Mouse (Mus musculus) left cerebral cortex, adult 6 months (tissue): Measurements from ENCODE around the gene Art4. TPM values are rescaled to one million over a fixed set of nuclear protein-coding genes. Genes with fewer than 3 reads are reported as not detected.

ENCODE experiments used
- long read RNA-seq, 2 experiments: library from polyadenylated mRNA; unstranded; transcript quantifications; one replicate each; pipeline ENCODE4 v2.0.0; 2019 to 2020
- polyA plus RNA-seq: library from polyadenylated mRNA; unstranded; fragments of <200 nt; fragmentation: Nextera tagmentation; gene quantifications from 2 replicates; pipeline ENCODE4 v1.2.3, GENCODE M21; 2021

Gene Art4
- polyA plus RNA-seq: not detected in 2 replicates
- long read RNA-seq, experiment 1: 0 reads
- long read RNA-seq, experiment 2: 0 reads

DNA sequence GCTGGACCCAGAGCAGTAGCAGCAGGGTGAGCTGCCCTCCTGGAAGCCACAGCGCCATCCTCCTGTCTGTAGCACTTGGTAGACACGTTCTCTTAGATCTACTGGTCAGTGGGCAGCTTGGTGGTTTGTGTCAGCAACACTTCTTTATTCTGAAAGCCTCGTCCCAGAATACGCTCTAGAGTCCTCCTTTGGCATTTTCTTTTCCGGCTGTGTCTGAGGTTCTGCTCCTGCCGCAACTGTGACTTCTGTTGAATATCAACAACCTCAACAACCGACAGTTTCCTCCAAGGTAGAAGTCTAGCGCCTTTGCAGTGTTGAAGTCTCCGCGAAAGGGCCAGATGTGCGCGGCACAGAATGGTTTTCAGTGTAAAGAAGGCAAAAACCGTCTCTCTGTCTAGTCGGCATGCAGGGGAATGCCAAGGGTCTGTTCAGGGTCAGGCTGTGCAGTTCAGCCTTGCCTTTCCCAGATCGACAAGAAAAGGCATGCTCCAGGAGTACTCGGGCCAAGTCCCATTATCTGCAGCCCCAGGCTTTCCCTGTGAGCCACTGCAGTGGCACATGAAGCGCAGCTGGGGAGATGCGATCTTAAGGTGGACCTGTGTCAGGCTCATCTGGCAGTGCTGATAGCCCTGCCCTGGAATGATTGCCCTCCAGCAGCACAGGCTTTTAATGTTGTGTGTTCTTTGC lies at the start of gene Art4:
Gene Art4 (minus strand): TSS at position 548 of the 687 bp plus-strand sequence.

DNA sequence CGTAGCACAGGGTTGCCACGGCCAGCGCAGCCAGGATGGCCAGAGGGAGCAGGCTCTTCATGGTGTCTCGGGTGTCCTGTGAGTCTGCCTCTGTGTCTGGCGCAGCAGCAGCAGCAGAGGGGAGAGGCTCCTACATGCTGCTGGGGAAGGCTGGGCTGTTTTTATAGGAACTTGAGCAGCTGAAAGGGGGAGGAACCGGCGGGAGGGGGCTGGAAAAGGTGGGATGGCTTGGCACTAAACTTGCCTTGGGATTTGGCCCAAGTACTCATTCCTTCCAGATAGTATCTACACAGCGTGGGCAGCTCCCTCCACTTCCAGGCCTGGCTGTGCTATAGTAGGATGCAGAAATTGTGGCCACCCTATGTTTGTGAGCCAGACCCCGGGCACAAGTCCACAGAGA lies 18.1 kb upstream of the Art4 start, which contains the start of gene Mgp:
Gene Mgp (minus strand): TSS at position 154 of the 400 bp plus-strand sequence.

DNA sequence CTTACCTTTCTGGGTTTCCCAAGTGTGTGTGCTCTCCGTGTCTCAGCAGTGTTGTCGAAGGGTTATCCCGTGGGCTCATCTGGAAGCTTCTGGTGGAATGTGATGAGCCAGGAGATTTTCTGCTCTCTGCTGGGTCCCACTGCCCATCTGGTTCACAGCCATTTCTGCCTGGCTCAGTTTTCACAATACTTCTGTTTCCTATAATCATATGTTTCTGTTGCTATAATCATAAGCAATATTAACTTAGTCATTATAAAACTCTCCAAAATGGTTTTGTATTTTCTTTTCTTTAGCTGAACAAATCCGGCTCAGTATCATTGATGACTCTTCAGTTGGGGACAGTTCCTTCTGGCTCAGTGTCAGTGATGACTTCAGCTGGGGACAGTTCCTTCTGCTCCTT lies 22.2 kb downstream of the Art4 start, which contains the start of gene Smco3:
Gene Smco3 (minus strand): TSS at position 101 of the 400 bp plus-strand sequence.

DNA sequence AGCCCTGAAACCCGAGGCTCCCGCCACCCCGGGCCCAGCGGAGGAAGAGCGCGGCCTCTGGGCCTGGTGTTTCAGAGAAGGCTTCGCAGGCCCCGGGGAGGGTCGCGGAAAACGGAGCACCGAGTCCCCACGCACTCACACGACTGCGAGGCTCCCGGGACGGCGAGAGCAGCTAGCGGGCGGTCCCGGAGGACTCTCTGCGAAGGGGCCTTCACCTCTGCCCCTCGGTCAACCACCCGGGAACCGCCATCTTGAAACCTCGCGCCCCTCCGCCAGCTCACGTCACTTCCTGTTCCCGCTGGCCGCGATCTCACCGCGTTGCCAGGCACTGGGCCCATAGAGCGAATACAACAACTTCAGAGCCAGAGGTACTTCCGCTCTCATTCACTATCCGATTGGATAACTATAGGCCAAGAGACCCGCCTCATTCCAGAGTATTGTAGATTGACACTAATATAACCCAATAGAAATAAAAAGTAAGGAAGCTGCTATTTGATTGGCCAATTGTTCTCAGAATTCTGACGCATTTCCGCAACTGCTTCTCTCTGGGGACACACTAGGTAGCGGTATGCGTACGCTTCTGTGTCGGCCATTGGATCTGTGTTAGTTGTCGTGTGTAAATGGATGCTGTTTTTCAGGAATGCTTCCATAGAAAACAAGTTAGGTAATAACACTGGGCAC lies 29.5 kb downstream of the Art4 start, which contains the start of gene Wbp11:
Gene Wbp11 (minus strand): TSS at position 353 of the 681 bp plus-strand sequence.

DNA sequence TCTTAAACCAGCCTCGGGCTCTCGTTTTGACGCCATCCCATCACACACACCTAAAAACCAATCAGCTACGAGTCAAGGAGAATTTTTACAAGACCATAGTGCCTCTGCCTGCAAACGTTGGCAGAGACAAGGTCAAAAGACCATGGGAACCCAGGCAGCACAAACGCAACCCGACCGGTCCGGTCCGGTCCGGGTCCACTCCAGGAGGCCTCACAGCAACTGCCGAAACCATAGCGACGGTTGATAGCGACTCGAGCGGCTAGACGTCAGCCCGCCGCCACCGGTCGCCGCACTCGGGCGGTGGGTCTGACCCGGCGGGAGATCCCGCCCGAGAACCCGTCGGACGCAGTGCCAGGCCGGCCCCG lies 30.0 kb downstream of the Art4 start, which contains the start of gene BC049715:
Gene BC049715 (plus strand): TSS at position 111 of the 365 bp plus-strand sequence.

DNA sequence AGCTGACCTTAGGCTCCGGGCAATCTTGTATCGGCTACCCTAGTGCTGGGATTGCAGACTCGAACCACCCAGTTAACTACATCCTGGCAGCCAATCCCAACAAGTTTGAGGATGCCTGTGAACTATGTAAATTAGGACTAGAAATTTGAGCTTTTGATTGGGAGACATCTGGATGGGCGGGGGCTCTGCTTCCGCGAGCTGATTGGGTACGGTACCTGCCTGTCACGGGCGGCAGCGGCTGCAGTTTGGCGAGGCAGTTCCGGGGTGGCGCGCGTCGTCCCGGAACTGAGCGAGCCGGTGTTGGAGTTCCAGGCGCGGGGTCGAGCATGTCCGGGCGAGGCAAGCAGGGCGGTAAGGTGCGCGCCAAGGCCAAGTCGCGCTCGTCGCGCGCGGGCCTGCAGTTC lies 49.5 kb downstream of the Art4 start, which contains the start of gene H2afj:
Gene H2afj (plus strand): TSS at position 231 of the 404 bp plus-strand sequence.

DNA sequence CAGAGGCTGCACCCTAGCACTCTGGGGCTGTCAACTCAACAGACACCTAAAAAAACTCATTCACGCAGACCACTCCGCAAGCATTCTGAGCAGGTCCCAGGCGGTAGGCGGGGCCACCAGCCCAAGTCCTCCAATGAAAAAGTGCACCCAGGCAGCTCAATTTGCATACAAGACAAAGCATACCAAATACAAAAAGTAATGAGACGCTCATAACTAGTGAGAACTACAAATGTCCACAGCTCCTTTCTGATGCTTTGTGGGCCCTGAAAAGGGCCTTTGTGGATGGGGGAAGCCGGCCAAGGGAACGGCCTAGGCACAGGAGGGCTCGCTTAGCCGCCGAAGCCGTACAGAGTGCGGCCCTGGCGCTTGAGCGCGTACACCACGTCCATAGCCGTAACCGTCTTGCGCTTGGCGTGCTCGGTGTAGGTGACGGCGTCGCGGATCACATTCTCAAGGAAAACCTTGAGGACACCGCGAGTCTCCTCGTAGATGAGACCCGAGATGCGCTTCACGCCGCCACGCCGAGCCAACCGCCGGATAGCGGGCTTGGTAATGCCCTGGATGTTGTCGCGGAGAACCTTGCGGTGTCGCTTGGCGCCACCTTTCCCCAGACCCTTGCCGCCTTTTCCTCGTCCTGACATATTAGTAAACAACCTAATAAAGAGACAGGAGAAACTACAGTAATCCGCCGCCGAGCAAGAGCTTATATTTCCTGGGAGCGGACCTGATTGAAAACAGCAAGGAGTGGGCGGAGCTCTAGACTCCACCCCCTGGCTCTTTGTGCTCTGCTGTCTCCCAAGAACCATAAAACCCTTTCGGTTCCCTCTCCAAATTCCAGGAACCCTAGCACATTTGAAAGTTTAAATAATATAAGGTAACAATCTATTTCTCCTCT lies 53.5 kb downstream of the Art4 start, which contains the start of gene Hist4h4:
Gene Hist4h4 (minus strand): TSS at position 677 of the 895 bp plus-strand sequence.

Other genes with a start within 250 kb of the Art4 start
- gene Plbd1, start 195.8 kb downstream of the Art4 start, polyA plus RNA-seq: 0.09 and 0.26 TPM in 2 replicates
- gene Gucy2c, start 76.0 kb downstream of the Art4 start, polyA plus RNA-seq: 0.09 TPM in 1 of 2 replicates, not detected in the other
- gene Hist4h4, start 53.3 kb downstream of the Art4 start, polyA plus RNA-seq: 0.13 TPM in 1 of 2 replicates, not detected in the other
- gene H2afj, start 49.5 kb downstream of the Art4 start, polyA plus RNA-seq: 193 and 211 TPM in 2 replicates
- gene BC049715, start 30.1 kb downstream of the Art4 start, polyA plus RNA-seq: 0.88 and 2.0 TPM in 2 replicates
- gene Wbp11, start 29.5 kb downstream of the Art4 start, polyA plus RNA-seq: 37.3 and 53.1 TPM in 2 replicates
- 5.1 and 7.1 TPM in 2 replicates for gene Smco3, start 22.3 kb downstream of the Art4 start, polyA plus RNA-seq
- 78.4 and 118 TPM in 2 replicates for gene Mgp, start 18.1 kb upstream of the Art4 start, polyA plus RNA-seq
- 0.14 TPM in 1 of 2 replicates, not detected in the other for gene Erp27, start 64.4 kb upstream of the Art4 start, polyA plus RNA-seq
- 0.61 TPM in 1 of 2 replicates, not detected in the other for gene Pde6h, start 66.1 kb upstream of the Art4 start, polyA plus RNA-seq
- 17.2 and 18.4 TPM in 2 replicates for gene Arhgdib, start 84.2 kb upstream of the Art4 start, polyA plus RNA-seq